Mouse (Mus musculus): ENCODE measurements at regions not wholly inside any gene's neighbourhood (a gene's known extent, or its start where the extent isn't known, plus 50 kb on each side); places are given as distances from the start of the nearest gene placed in this dataset.
A peak's percentile ranks its signal among the peaks of the same experiment; 100 is the strongest.

- no peak for ATAC-seq (ENCODE audit: low read depth)
- no peaks in the 10 kb centered on the region for H3K27me3 ChIP-seq (replicated peaks; ENCODE audit: control insufficient read depth, insufficient read depth, low read length)
- 44% methylated on average over 11 of the region's 11 CpGs for WGBS
Measured at GRCm38 (mm10) chr1:13839619-13840308, 2253.4 kb downstream of the 4930444P10Rik start.

GRCm38 (mm10) chr1:13834860-13835840, 2258.0 kb downstream of the 4930444P10Rik start:
- H3K27ac ChIP-seq (replicated peaks; ENCODE audit: low read depth, low read length): no peak overlapping the region
- H3K27me3 ChIP-seq (replicated peaks; ENCODE audit: control insufficient read depth, insufficient read depth, low read length): no peaks in the 10 kb centered on the region
- H3K9ac ChIP-seq (ENCODE audit: low read depth, low read length): no peak overlapping the region
- H3K4me3 ChIP-seq (ENCODE audit: low read depth, low read length): no peak overlapping the region
- ATAC-seq (ENCODE audit: low read depth) (peak; percentile 57; the same call in 1 of the 2 replicates), DNase-seq (ENCODE audit: low spot score) (peak; percentile 59)
- no peak overlapping the region for H3K4me2 ChIP-seq (ENCODE audit: low read depth, low read length)
- H3K4me1 ChIP-seq (ENCODE audit: control insufficient read depth, insufficient read depth, low read length): 0 out of 2 replicates have a peak, but pooled peaks cover 5% of the 10 kb centered on the region
- H3K9me3 ChIP-seq (ENCODE audit: control insufficient read depth, low read length): no peaks in the 10 kb centered on the region
- 42% methylated on average over 12 of the region's 12 CpGs for WGBS
- no peaks in the 10 kb centered on the region for H3K36me3 ChIP-seq (ENCODE audit: control insufficient read depth, insufficient read depth, low read length)

More at GRCm38 (mm10) chr1:13839619-13840308, 2253.4 kb downstream of the 4930444P10Rik start:
- H3K4me2 ChIP-seq (ENCODE audit: low read depth, low read length): no peak overlapping the region
- no peaks in the 10 kb centered on the region for H3K9me3 ChIP-seq (ENCODE audit: control insufficient read depth, low read length)
- no peaks in the 10 kb centered on the region for H3K36me3 ChIP-seq (ENCODE audit: control insufficient read depth, insufficient read depth, low read length)
- H3K27ac ChIP-seq (replicated peaks; ENCODE audit: low read depth, low read length): no peak overlapping the region
- DNase-seq (ENCODE audit: low spot score): no peak
- no peak overlapping the region for H3K4me3 ChIP-seq (ENCODE audit: low read depth, low read length)
- no peak overlapping the region for H3K9ac ChIP-seq (ENCODE audit: low read depth, low read length)
- H3K4me1 ChIP-seq (ENCODE audit: control insufficient read depth, insufficient read depth, low read length): 0 out of 2 replicates have a peak, but pooled peaks cover 5% of the 10 kb centered on the region

GRCm38 (mm10) chr1:13807786-13808185, 2285.3 kb downstream of the 4930444P10Rik start:
- no peak overlapping the region for H3K27ac ChIP-seq (replicated peaks; ENCODE audit: low read depth, low read length)
- H3K4me3 ChIP-seq (ENCODE audit: low read depth, low read length): no peak overlapping the region
- DNase-seq (ENCODE audit: low spot score) (no peak), ATAC-seq (ENCODE audit: low read depth) (no peak)
- no peak overlapping the region for H3K4me2 ChIP-seq (ENCODE audit: low read depth, low read length)
- no peaks in the 10 kb centered on the region for H3K4me1 ChIP-seq (ENCODE audit: control insufficient read depth, insufficient read depth, low read length)
- 47% methylated on average over 4 of the region's 4 CpGs for WGBS
- H3K27me3 ChIP-seq (replicated peaks; ENCODE audit: control insufficient read depth, insufficient read depth, low read length): no peaks in the 10 kb centered on the region
- H3K9ac ChIP-seq (ENCODE audit: low read depth, low read length): no peak overlapping the region
- H3K9me3 ChIP-seq (ENCODE audit: control insufficient read depth, low read length): no peaks in the 10 kb centered on the region
- no peaks in the 10 kb centered on the region for H3K36me3 ChIP-seq (ENCODE audit: control insufficient read depth, insufficient read depth, low read length)

GRCm38 (mm10) chr1:13800460-13800859, 2292.7 kb downstream of the 4930444P10Rik start:
- H3K4me1 ChIP-seq (ENCODE audit: control insufficient read depth, insufficient read depth, low read length): no peaks in the 10 kb centered on the region
- H3K9ac ChIP-seq (ENCODE audit: low read depth, low read length): no peak overlapping the region
- H3K27ac ChIP-seq (replicated peaks; ENCODE audit: low read depth, low read length): no peak overlapping the region
- no peak overlapping the region for H3K4me3 ChIP-seq (ENCODE audit: low read depth, low read length)
- no peak overlapping the region for H3K4me2 ChIP-seq (ENCODE audit: low read depth, low read length)
- no peak for DNase-seq (ENCODE audit: low spot score)
- ATAC-seq (ENCODE audit: low read depth): no peak
- no peaks in the 10 kb centered on the region for H3K9me3 ChIP-seq (ENCODE audit: control insufficient read depth, low read length)
- no peaks in the 10 kb centered on the region for H3K36me3 ChIP-seq (ENCODE audit: control insufficient read depth, insufficient read depth, low read length)
- no peaks in the 10 kb centered on the region for H3K27me3 ChIP-seq (replicated peaks; ENCODE audit: control insufficient read depth, insufficient read depth, low read length)
- WGBS: 87% methylated on average over 1 of the region's 1 CpGs

GRCm38 (mm10) chr1:13798848-13799247, 2294.3 kb downstream of the 4930444P10Rik start:
- WGBS: 44% methylated on average over 1 of the region's 1 CpGs
- no peak overlapping the region for H3K27ac ChIP-seq (replicated peaks; ENCODE audit: low read depth, low read length)
- no peaks in the 10 kb centered on the region for H3K9me3 ChIP-seq (ENCODE audit: control insufficient read depth, low read length)
- H3K4me3 ChIP-seq (ENCODE audit: low read depth, low read length): no peak overlapping the region
- H3K36me3 ChIP-seq (ENCODE audit: control insufficient read depth, insufficient read depth, low read length): no peaks in the 10 kb centered on the region
- no peak for ATAC-seq (ENCODE audit: low read depth)
- H3K27me3 ChIP-seq (replicated peaks; ENCODE audit: control insufficient read depth, insufficient read depth, low read length): no peaks in the 10 kb centered on the region
- DNase-seq (ENCODE audit: low spot score): no peak
- H3K9ac ChIP-seq (ENCODE audit: low read depth, low read length): no peak overlapping the region
- H3K4me1 ChIP-seq (ENCODE audit: control insufficient read depth, insufficient read depth, low read length): no peaks in the 10 kb centered on the region
- H3K4me2 ChIP-seq (ENCODE audit: low read depth, low read length): no peak overlapping the region

- H3K9me3 ChIP-seq (ENCODE audit: control insufficient read depth, low read length): peaks cover 17% of the 10 kb centered on the region
- H3K9ac ChIP-seq (ENCODE audit: low read depth, low read length): no peak overlapping the region
- H3K27me3 ChIP-seq (replicated peaks; ENCODE audit: control insufficient read depth, insufficient read depth, low read length): no peaks in the 10 kb centered on the region
- no peaks in the 10 kb centered on the region for H3K36me3 ChIP-seq (ENCODE audit: control insufficient read depth, insufficient read depth, low read length)
- H3K4me1 ChIP-seq (ENCODE audit: control insufficient read depth, insufficient read depth, low read length): no peaks in the 10 kb centered on the region
- H3K4me2 ChIP-seq (ENCODE audit: low read depth, low read length): no peak overlapping the region
- DNase-seq (ENCODE audit: low spot score) (no peak), ATAC-seq (ENCODE audit: low read depth) (no peak)
- H3K27ac ChIP-seq (replicated peaks; ENCODE audit: low read depth, low read length): no peak overlapping the region
- no peak overlapping the region for H3K4me3 ChIP-seq (ENCODE audit: low read depth, low read length)
Measured at GRCm38 (mm10) chr1:13795196-13795595, 2297.9 kb downstream of the 4930444P10Rik start.

- no peak overlapping the region for H3K9ac ChIP-seq (ENCODE audit: low read depth, low read length)
- H3K4me2 ChIP-seq (ENCODE audit: low read depth, low read length): peak overlapping the region; percentile 48
- H3K9me3 ChIP-seq (ENCODE audit: control insufficient read depth, low read length): peaks cover 17% of the 10 kb centered on the region
- no peaks in the 10 kb centered on the region; the same call in 1 of the 2 replicates for H3K27me3 ChIP-seq (replicated peaks; ENCODE audit: control insufficient read depth, insufficient read depth, low read length)
- DNase-seq (ENCODE audit: low spot score) (peak; percentile 89), ATAC-seq (ENCODE audit: low read depth) (peak; percentile 82)
- no peak overlapping the region for H3K27ac ChIP-seq (replicated peaks; ENCODE audit: low read depth, low read length)
- peak overlapping the region; percentile 7; the same call in 1 of the 2 replicates for H3K4me3 ChIP-seq (ENCODE audit: low read depth, low read length)
- H3K36me3 ChIP-seq (ENCODE audit: control insufficient read depth, insufficient read depth, low read length): no peaks in the 10 kb centered on the region
- no peaks in the 10 kb centered on the region for H3K4me1 ChIP-seq (ENCODE audit: control insufficient read depth, insufficient read depth, low read length)
- 27% methylated on average over 13 of the region's 13 CpGs for WGBS
Measured at GRCm38 (mm10) chr1:13789318-13790085, 2303.6 kb downstream of the 4930444P10Rik start.

GRCm38 (mm10) chr1:13787016-13787415, 2306.1 kb downstream of the 4930444P10Rik start:
- no peak overlapping the region for H3K27ac ChIP-seq (replicated peaks; ENCODE audit: low read depth, low read length)
- no peak overlapping the region for H3K4me2 ChIP-seq (ENCODE audit: low read depth, low read length)
- no peak overlapping the region for H3K4me3 ChIP-seq (ENCODE audit: low read depth, low read length)
- H3K9me3 ChIP-seq (ENCODE audit: control insufficient read depth, low read length): peaks cover 10% of the 10 kb centered on the region
- no peaks in the 10 kb centered on the region for H3K4me1 ChIP-seq (ENCODE audit: control insufficient read depth, insufficient read depth, low read length)
- 66% methylated on average over 2 of the region's 2 CpGs for WGBS
- peaks cover 7% of the 10 kb centered on the region for H3K27me3 ChIP-seq (replicated peaks; ENCODE audit: control insufficient read depth, insufficient read depth, low read length)
- no peak for ATAC-seq (ENCODE audit: low read depth)
- no peak overlapping the region for H3K9ac ChIP-seq (ENCODE audit: low read depth, low read length)
- no peaks in the 10 kb centered on the region for H3K36me3 ChIP-seq (ENCODE audit: control insufficient read depth, insufficient read depth, low read length)
- DNase-seq (ENCODE audit: low spot score): no peak

All from embryonic facial prominence, embryonic 14.5 days (tissue).